Mouse (Mus musculus): ENCODE measurements around the gene Fli1.

DNA sequence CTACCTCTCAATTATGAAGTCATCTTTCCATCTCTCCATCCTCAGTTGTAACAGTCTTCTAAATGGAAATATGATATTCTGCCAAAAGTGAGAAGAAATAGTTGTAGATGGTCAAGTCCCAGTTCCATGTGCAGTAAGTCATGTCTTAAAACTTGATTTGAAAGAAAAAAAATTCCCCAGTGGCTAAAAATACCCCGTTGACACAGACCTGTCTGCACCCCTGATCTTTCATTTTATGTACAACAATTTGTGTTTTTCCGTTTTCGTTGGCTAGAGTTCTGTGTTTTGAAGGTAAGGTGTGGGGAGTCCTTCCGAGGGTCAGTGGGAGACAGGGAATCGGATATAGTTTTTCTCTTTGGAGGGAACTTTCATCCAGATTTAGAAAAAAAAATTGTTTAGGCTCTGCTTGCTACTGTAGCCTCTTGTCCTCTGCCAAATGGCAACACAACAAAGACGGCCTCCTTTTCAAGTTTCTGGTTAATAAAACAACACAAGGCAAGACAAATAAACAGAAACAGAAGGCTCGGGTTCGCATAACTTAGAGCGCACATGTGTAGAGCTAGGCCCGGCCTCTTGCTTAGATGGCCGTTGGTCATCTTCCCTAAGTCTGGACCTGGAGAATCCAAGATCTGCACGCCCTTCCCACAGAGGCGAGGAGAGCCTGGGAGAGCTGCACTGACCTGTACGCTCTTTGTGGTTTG, 18.7 kb upstream of the Fli1 start:
- TF ChIP-seq EP300 (IDR thresholded peaks at IDR 0.05; ENCODE audit: low read depth) (no peak), CTCF (IDR thresholded peaks at IDR 0.05; ENCODE audit: low read depth) (no peak)
